Mouse (Mus musculus): ENCODE data around the gene Slc46a1. TPM values are rescaled to one million over a fixed set of nuclear protein-coding genes. Genes with fewer than 3 reads are reported as not detected.

Gene Slc46a1
- polyA plus RNA-seq, 1 experiment from 2014 or later: 14.5 TPM

GRCm38 (mm10) chr11:78448242-78448641 lies 17.3 kb upstream of the Slc46a1 start:
- H3K36me3 ChIP-seq (ENCODE audit: control insufficient read depth, insufficient read depth, low read length): no peaks in the 10 kb centered on the region
- H3K4me3 ChIP-seq (ENCODE audit: low read depth, low read length): no peak overlapping the region
- DNase-seq (ENCODE audit: low spot score) (no peak), ATAC-seq (ENCODE audit: low FRiP score) (no peak)
- WGBS: 78% methylated on average over 1 of the region's 1 CpGs
- no peaks in the 10 kb centered on the region for H3K9me3 ChIP-seq (ENCODE audit: control insufficient read depth, low read length)
- H3K27me3 ChIP-seq (ENCODE audit: control insufficient read depth, insufficient read depth, low read length): no peaks in the 10 kb centered on the region
- no peak overlapping the region for H3K27ac ChIP-seq (ENCODE audit: low read depth, low read length)
- H3K4me1 ChIP-seq (replicated peaks; ENCODE audit: control insufficient read depth, insufficient read depth, low read length): no peaks in the 10 kb centered on the region
- no peak overlapping the region for H3K4me2 ChIP-seq (replicated peaks; ENCODE audit: low read depth, low read length)
- no peak overlapping the region for H3K9ac ChIP-seq (ENCODE audit: low read depth, low read length)

GRCm38 (mm10) chr11:78450337-78450736 lies 15.2 kb upstream of the Slc46a1 start:
- H3K4me1 ChIP-seq (replicated peaks; ENCODE audit: control insufficient read depth, insufficient read depth, low read length): no peaks in the 10 kb centered on the region
- no peak overlapping the region for H3K9ac ChIP-seq (ENCODE audit: low read depth, low read length)
- 49% methylated on average over 2 of the region's 2 CpGs for WGBS
- ATAC-seq (ENCODE audit: low FRiP score) (no peak), DNase-seq (ENCODE audit: low spot score) (no peak)
- no peaks in the 10 kb centered on the region for H3K27me3 ChIP-seq (ENCODE audit: control insufficient read depth, insufficient read depth, low read length)
- no peaks in the 10 kb centered on the region for H3K9me3 ChIP-seq (ENCODE audit: control insufficient read depth, low read length)
- no peak overlapping the region for H3K4me3 ChIP-seq (ENCODE audit: low read depth, low read length)
- H3K4me2 ChIP-seq (replicated peaks; ENCODE audit: low read depth, low read length): no peak overlapping the region
- no peak overlapping the region for H3K27ac ChIP-seq (ENCODE audit: low read depth, low read length)
- no peaks in the 10 kb centered on the region for H3K36me3 ChIP-seq (ENCODE audit: control insufficient read depth, insufficient read depth, low read length)

DNA sequence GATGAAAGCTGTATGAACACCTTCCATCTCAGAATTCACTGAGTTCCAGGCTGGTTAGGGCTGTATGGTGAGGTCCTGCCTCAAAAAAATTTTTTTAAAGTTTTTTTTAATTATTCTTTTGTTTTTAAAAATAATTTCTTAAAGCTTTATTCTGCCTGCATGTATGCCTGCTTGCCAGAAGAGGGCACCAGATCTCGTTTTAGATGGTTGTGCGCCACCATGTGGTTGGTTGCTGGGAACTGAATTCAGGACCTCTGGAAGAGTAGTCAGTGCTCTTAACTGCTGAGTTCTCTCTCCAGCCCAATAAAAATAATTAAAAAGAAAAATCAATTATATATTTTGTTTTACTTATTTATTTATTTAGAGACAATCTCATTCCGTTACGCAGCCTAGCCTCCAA lies 11.8 kb upstream of the Slc46a1 start:
- DNase-seq (ENCODE audit: low spot score) (peak; percentile 78), ATAC-seq (ENCODE audit: low FRiP score) (no peak)
- Histone ChIP-seq H3K9me3 (ENCODE audit: control insufficient read depth, low read length) (no peaks in the 10 kb centered on the region), H3K4me2 (replicated peaks; ENCODE audit: low read depth, low read length) (no peak overlapping the region), H3K36me3 (ENCODE audit: control insufficient read depth, insufficient read depth, low read length) (no peaks in the 10 kb centered on the region), H3K4me3 (ENCODE audit: low read depth, low read length) (no peak overlapping the region), H3K27ac (ENCODE audit: low read depth, low read length) (no peak overlapping the region), H3K9ac (ENCODE audit: low read depth, low read length) (no peak overlapping the region), H3K27me3 (ENCODE audit: control insufficient read depth, insufficient read depth, low read length) (no peaks in the 10 kb centered on the region), H3K4me1 (replicated peaks; ENCODE audit: control insufficient read depth, insufficient read depth, low read length) (no peaks in the 10 kb centered on the region)
- 9% methylated on average over 4 of the region's 4 CpGs for WGBS

DNA sequence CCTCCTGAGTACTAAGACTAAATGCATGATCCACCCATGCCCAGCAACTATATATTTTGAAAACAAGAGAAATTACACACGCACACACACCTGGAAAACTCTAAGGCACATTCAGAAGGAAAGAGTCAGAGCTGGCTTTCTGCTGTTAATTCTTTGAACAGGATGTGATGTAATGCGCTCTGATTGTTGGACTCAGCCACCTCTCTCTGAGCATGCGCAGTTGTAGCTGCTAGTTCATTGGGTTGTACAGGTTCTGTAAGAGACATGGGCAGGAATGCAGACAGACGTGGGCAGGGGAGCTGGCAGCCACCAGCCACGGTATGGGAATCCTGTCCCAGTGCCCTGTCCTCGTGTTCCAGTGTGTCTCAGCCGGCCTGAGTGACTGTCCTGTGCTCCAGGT lies 11.2 kb upstream of the Slc46a1 start:
- H3K4me3 ChIP-seq (ENCODE audit: low read depth, low read length): no peak overlapping the region
- H3K27me3 ChIP-seq (ENCODE audit: control insufficient read depth, insufficient read depth, low read length): no peaks in the 10 kb centered on the region
- no peak for DNase-seq (ENCODE audit: low spot score)
- no peak overlapping the region for H3K4me2 ChIP-seq (replicated peaks; ENCODE audit: low read depth, low read length)
- WGBS: 63% methylated on average over 7 of the region's 7 CpGs
- ATAC-seq (ENCODE audit: low FRiP score): no peak
- H3K4me1 ChIP-seq (replicated peaks; ENCODE audit: control insufficient read depth, insufficient read depth, low read length): no peaks in the 10 kb centered on the region
- H3K9me3 ChIP-seq (ENCODE audit: control insufficient read depth, low read length): no peaks in the 10 kb centered on the region
- H3K36me3 ChIP-seq (ENCODE audit: control insufficient read depth, insufficient read depth, low read length): no peaks in the 10 kb centered on the region
- H3K27ac ChIP-seq (ENCODE audit: low read depth, low read length): no peak overlapping the region
- no peak overlapping the region for H3K9ac ChIP-seq (ENCODE audit: low read depth, low read length)

DNA sequence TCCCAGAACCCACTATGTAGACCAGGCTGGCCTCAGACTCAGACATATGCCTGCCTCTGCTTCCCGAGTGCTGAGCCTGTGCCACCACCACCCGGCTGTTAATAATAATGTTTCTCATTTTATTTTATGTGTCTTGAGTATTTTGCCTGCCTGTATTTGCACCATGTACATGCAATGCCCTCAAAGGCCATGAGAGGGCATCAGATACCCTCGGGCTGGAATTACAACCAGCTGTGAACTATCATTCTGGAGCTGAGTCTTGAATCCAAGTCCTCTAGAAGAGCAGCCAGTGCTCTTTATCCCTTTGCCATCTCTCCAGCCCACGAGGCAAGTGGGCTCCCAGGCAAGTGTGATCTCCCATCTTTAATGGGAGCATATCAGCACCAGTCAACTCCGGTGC lies 10.2 kb upstream of the Slc46a1 start:
- ATAC-seq (ENCODE audit: low FRiP score) (no peak), DNase-seq (ENCODE audit: low spot score) (peak; percentile 57)
- H3K9ac ChIP-seq (ENCODE audit: low read depth, low read length): no peak overlapping the region
- 46% methylated on average over 5 of the region's 5 CpGs for WGBS
- H3K36me3 ChIP-seq (ENCODE audit: control insufficient read depth, insufficient read depth, low read length): no peaks in the 10 kb centered on the region
- H3K4me1 ChIP-seq (replicated peaks; ENCODE audit: control insufficient read depth, insufficient read depth, low read length): no peaks in the 10 kb centered on the region
- H3K4me3 ChIP-seq (ENCODE audit: low read depth, low read length): no peak overlapping the region
- no peak overlapping the region for H3K4me2 ChIP-seq (replicated peaks; ENCODE audit: low read depth, low read length)
- H3K27ac ChIP-seq (ENCODE audit: low read depth, low read length): no peak overlapping the region
- H3K27me3 ChIP-seq (ENCODE audit: control insufficient read depth, insufficient read depth, low read length): no peaks in the 10 kb centered on the region
- no peaks in the 10 kb centered on the region for H3K9me3 ChIP-seq (ENCODE audit: control insufficient read depth, low read length)

GRCm38 (mm10) chr11:78458740-78459139 lies 6.8 kb upstream of the Slc46a1 start:
- no peaks in the 10 kb centered on the region for H3K36me3 ChIP-seq (ENCODE audit: control insufficient read depth, insufficient read depth, low read length)
- ATAC-seq (ENCODE audit: low FRiP score): no peak
- H3K4me3 ChIP-seq (ENCODE audit: low read depth, low read length): no peak overlapping the region
- no peak overlapping the region for H3K4me2 ChIP-seq (replicated peaks; ENCODE audit: low read depth, low read length)
- no peaks in the 10 kb centered on the region for H3K9me3 ChIP-seq (ENCODE audit: control insufficient read depth, low read length)
- no peak for DNase-seq (ENCODE audit: low spot score)
- H3K27ac ChIP-seq (ENCODE audit: low read depth, low read length): no peak overlapping the region
- no peaks in the 10 kb centered on the region for H3K4me1 ChIP-seq (replicated peaks; ENCODE audit: control insufficient read depth, insufficient read depth, low read length)
- 83% methylated on average over 17 of the region's 17 CpGs for WGBS
- H3K27me3 ChIP-seq (ENCODE audit: control insufficient read depth, insufficient read depth, low read length): no peaks in the 10 kb centered on the region
- H3K9ac ChIP-seq (ENCODE audit: low read depth, low read length): no peak overlapping the region

DNA sequence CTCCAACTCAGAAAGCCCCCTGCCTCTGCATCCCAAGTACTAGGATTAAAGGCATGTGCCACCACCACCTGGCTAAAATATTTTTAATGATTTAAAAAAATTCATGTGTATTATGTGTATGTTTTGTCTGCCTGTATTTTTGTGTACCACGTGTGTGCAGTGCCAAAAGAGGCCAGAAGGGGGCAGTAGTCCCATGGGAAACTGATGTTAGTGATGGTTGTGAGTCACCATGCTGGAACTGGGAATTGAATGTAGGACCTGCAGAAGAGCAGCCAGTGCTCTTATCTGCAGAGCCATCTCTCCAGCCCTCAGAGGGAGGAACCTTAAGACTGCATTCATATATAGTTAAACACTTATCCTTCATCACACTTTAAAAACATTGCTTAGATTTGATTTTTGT lies 3.6 kb upstream of the Slc46a1 start:
- Histone ChIP-seq H3K27me3 (ENCODE audit: control insufficient read depth, insufficient read depth, low read length) (no peaks in the 10 kb centered on the region), H3K27ac (ENCODE audit: low read depth, low read length) (no peak overlapping the region), H3K4me1 (replicated peaks; ENCODE audit: control insufficient read depth, insufficient read depth, low read length) (no peaks in the 10 kb centered on the region; the same call in 1 of the 2 replicates), H3K4me2 (replicated peaks; ENCODE audit: low read depth, low read length) (no peak overlapping the region), H3K9ac (ENCODE audit: low read depth, low read length) (no peak overlapping the region), H3K9me3 (ENCODE audit: control insufficient read depth, low read length) (no peaks in the 10 kb centered on the region), H3K36me3 (ENCODE audit: control insufficient read depth, insufficient read depth, low read length) (no peaks in the 10 kb centered on the region), H3K4me3 (ENCODE audit: low read depth, low read length) (no peak overlapping the region)
- WGBS: 66% methylated on average over 1 of the region's 1 CpGs
- DNase-seq (ENCODE audit: low spot score) (peak; percentile 30), ATAC-seq (ENCODE audit: low FRiP score) (no peak)

DNA sequence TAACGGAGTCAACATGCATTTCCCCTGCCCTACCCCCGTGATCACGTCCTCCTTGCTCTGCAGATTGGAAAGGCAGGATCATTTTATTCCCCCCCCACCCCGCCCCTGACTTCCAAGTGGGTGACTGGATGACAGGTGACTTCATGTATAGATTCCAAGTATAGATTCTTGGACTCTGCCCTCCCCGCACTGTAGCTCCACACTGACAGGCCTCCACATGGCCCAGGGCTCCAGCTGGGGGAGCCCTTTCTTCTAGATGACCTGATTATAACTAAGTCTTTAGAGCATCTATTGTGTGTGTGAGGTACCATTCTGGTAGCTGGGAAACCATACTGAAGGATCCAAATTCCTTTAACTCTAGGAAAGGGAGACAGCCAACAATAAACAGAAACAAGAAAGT lies 2.8 kb upstream of the Slc46a1 start:
- Histone ChIP-seq H3K9me3 (ENCODE audit: control insufficient read depth, low read length) (no peaks in the 10 kb centered on the region), H3K4me3 (ENCODE audit: low read depth, low read length) (no peak overlapping the region), H3K36me3 (ENCODE audit: control insufficient read depth, insufficient read depth, low read length) (no peaks in the 10 kb centered on the region), H3K9ac (ENCODE audit: low read depth, low read length) (no peak overlapping the region), H3K4me1 (replicated peaks; ENCODE audit: control insufficient read depth, insufficient read depth, low read length) (no peaks in the 10 kb centered on the region; the same call in 1 of the 2 replicates), H3K4me2 (replicated peaks; ENCODE audit: low read depth, low read length) (no peak overlapping the region), H3K27ac (ENCODE audit: low read depth, low read length) (no peak overlapping the region), H3K27me3 (ENCODE audit: control insufficient read depth, insufficient read depth, low read length) (no peaks in the 10 kb centered on the region)
- WGBS: 90% methylated on average over 5 of the region's 5 CpGs
- no peak for ATAC-seq (ENCODE audit: low FRiP score)
- DNase-seq (ENCODE audit: low spot score): no peak

GRCm38 (mm10) chr11:78463286-78464036 lies 2.0 kb upstream of the Slc46a1 start:
- Histone ChIP-seq H3K9me3 (ENCODE audit: control insufficient read depth, low read length) (no peaks in the 10 kb centered on the region), H3K4me2 (replicated peaks; ENCODE audit: low read depth, low read length) (no peak overlapping the region), H3K4me3 (ENCODE audit: low read depth, low read length) (no peak overlapping the region), H3K36me3 (ENCODE audit: control insufficient read depth, insufficient read depth, low read length) (no peaks in the 10 kb centered on the region), H3K27ac (ENCODE audit: low read depth, low read length) (no peak overlapping the region), H3K9ac (ENCODE audit: low read depth, low read length) (no peak overlapping the region), H3K4me1 (replicated peaks; ENCODE audit: control insufficient read depth, insufficient read depth, low read length) (no peaks in the 10 kb centered on the region; the same call in 1 of the 2 replicates), H3K27me3 (ENCODE audit: control insufficient read depth, insufficient read depth, low read length) (no peaks in the 10 kb centered on the region)
- WGBS: 69% methylated on average over 13 of the region's 13 CpGs
- ATAC-seq (ENCODE audit: low FRiP score) (no peak), DNase-seq (ENCODE audit: low spot score) (no peak)
